Mouse (Mus musculus): ENCODE data around the gene Mbnl2.

GRCm38 (mm10) chr14:120370631-120371030 lies 95.2 kb downstream of the Mbnl2 start:
- no peak for TF ChIP-seq POLR2A (IDR thresholded peaks at IDR 0.05; ENCODE audit: borderline replicate concordance, control insufficient read depth, low read depth, low read length)
- no peak for TF ChIP-seq CTCF (IDR thresholded peaks at IDR 0.05; ENCODE audit: control insufficient read depth, insufficient read depth, low read length)
